Mouse (Mus musculus) retina, embryonic 14.5 days (tissue): ENCODE data around the gene Magi1.
"Not testable (repeated sequence)": the region's sequence is repeated elsewhere in the genome, so short reads cannot be mapped to it uniquely, and the experiment has no call there.

Experiments used
- DNase-seq: peaks from one replicate; pipeline ENCODE4 v3.0.0-alpha.2; 2015; ENCODE audit warnings: low spot score

Gene Magi1

GRCm38 (mm10) chr6:93629735-93630291 is 653.9 kb downstream of the Magi1 start:
- not testable (repeated sequence) for DNase-seq

GRCm38 (mm10) chr6:93627200-93627599 is 656.5 kb downstream of the Magi1 start:
- no peak for DNase-seq
